8 mouse cellular contexts compared by ENCODE assay signal in genomic region chr1:133134881-133135280, GRCm38 (mm10). TPM values are rescaled to one million over a fixed set of nuclear protein-coding genes. Genes with fewer than 3 reads are reported as not detected.
A peak's percentile ranks its signal among the peaks of the same experiment; 100 is the strongest.
DNase-seq lines count a peak whose midpoint lies in the region; ATAC-seq lines count a peak whose summit lies in the region.

No protein-coding gene starts in this region.

- no peak for ATAC-seq in heart, embryonic 16.5 days (replicated peaks; ENCODE audit: extremely low read depth, insufficient read depth, low FRiP score)
- ATAC-seq in limb, embryonic 12.5 days (ENCODE audit: insufficient number of reproducible peaks, insufficient read depth, low FRiP score, low TSS enrichment, low read depth) = no peak
- no peak for ATAC-seq in neural tube, embryonic 15.5 days (ENCODE audit: low FRiP score)
- no peak for ATAC-seq in cerebellum, adult (ENCODE audit: insufficient number of reproducible peaks, low FRiP score, low TSS enrichment)

- H3K4me2 ChIP-seq in heart, embryonic 16.5 days (ENCODE audit: low read depth, low read length) = peak overlapping the region; percentile 97
- H3K4me2 ChIP-seq in limb, embryonic 12.5 days = peak overlapping the region; percentile 100
- H3K4me2 ChIP-seq in neural tube, embryonic 15.5 days = peak overlapping the region; percentile 98

- peaks cover 21% of the 10 kb centered on the region for H3K4me1 ChIP-seq in heart, embryonic 16.5 days (ENCODE audit: control insufficient read depth, insufficient read depth, low read length)
- peaks cover 43% of the 10 kb centered on the region for H3K4me1 ChIP-seq in limb, embryonic 12.5 days (replicated peaks)
- peaks cover 61% of the 10 kb centered on the region for H3K4me1 ChIP-seq in neural tube, embryonic 15.5 days

- H3K27me3 ChIP-seq in heart, embryonic 16.5 days (ENCODE audit: control insufficient read depth, insufficient read depth, low read length) = no peaks in the 10 kb centered on the region
- no peaks in the 10 kb centered on the region for H3K27me3 ChIP-seq in limb, embryonic 12.5 days
- no peaks in the 10 kb centered on the region for H3K27me3 ChIP-seq in neural tube, embryonic 15.5 days (replicated peaks)

- H3K9ac ChIP-seq in heart, embryonic 16.5 days (ENCODE audit: low read length) = peak overlapping the region; percentile 100
- no peak overlapping the region; the same call in 1 of the 2 replicates for H3K9ac ChIP-seq in limb, embryonic 12.5 days (replicated peaks)
- 0 out of 2 replicates have a peak overlapping the region, but pooled peaks have one; percentile 14 for H3K9ac ChIP-seq in neural tube, embryonic 15.5 days (replicated peaks)

- DNase-seq in gastrocnemius, postnatal 14 days = peak; percentile 15
- DNase-seq in gastrocnemius, postnatal 36 days = no peak
- peak; percentile 27 for DNase-seq in MN1 (ENCODE audit: low spot score)
- DNase-seq in frontal cortex, postnatal 25 days (ENCODE audit: low spot score in 2 of 2) = no peak

- 6% methylated on average over 4 of the region's 4 CpGs for WGBS in heart, embryonic 16.5 days
- whole genome bisulfite sequencing in limb, embryonic 12.5 days = 66% methylated on average over 4 of the region's 4 CpGs
- 52% methylated on average over 4 of the region's 4 CpGs for WGBS in neural tube, embryonic 15.5 days

- no peak overlapping the region for H3K27ac ChIP-seq in heart, embryonic 16.5 days (ENCODE audit: low read length)
- no peak overlapping the region for H3K27ac ChIP-seq in limb, embryonic 12.5 days
- H3K27ac ChIP-seq in neural tube, embryonic 15.5 days (replicated peaks) = no peak overlapping the region

- peaks cover 33% of the 10 kb centered on the region for H3K36me3 ChIP-seq in heart, embryonic 16.5 days (ENCODE audit: control insufficient read depth, insufficient read depth)
- peaks cover 45% of the 10 kb centered on the region for H3K36me3 ChIP-seq in limb, embryonic 12.5 days
- peaks cover 30% of the 10 kb centered on the region for H3K36me3 ChIP-seq in neural tube, embryonic 15.5 days

- H3K9me3 ChIP-seq in heart, embryonic 16.5 days (replicated peaks; ENCODE audit: control insufficient read depth, low read length) = no peaks in the 10 kb centered on the region
- no peaks in the 10 kb centered on the region for H3K9me3 ChIP-seq in limb, embryonic 12.5 days
- no peaks in the 10 kb centered on the region for H3K9me3 ChIP-seq in neural tube, embryonic 15.5 days (replicated peaks)

- intact Hi-C loops in gastrocnemius, postnatal 14 days (cut with DNase I; ENCODE audit: low total_unique reads) = no loop called here
- intact Hi-C loops in gastrocnemius, postnatal 36 days (cut with DNase I) = no loop called here

- H3K4me3 ChIP-seq in heart, embryonic 16.5 days (ENCODE audit: low read length) = peak overlapping the region; percentile 87
- H3K4me3 ChIP-seq in limb, embryonic 12.5 days (replicated peaks) = peak overlapping the region; percentile 95
- H3K4me3 ChIP-seq in neural tube, embryonic 15.5 days (replicated peaks) = peak overlapping the region; percentile 80

RNA-seq across cellular contexts. Expression of gene Ppp1r15b, which starts 3.9 kb away (rescaled TPM):
- 10 to 100 TPM; 22.1 to 24.6 TPM for total RNA-seq in gastrocnemius, postnatal 14 days (2021)
- total RNA-seq in gastrocnemius, postnatal 36 days (2021) = 10 to 100 TPM; 14.0 to 17.7 TPM
- polyA plus RNA-seq in heart, embryonic 16.5 days (2015; fragmentation: Nextera tagmentation; extraction: Ambion mirVana) = 22.3 and 25.1 TPM in 2 replicates
- polyA plus RNA-seq in limb, embryonic 12.5 days (2016; fragmentation: Nextera tagmentation; extraction: Ambion mirVana) = 41.9 and 46.9 TPM in 2 replicates
- 23.4 and 25.4 TPM in 2 replicates for polyA plus RNA-seq in neural tube, embryonic 15.5 days (2015; fragmentation: Nextera tagmentation; extraction: Ambion mirVana)

RNA-seq across cellular contexts. Expression of gene Plekha6, which starts 29.1 kb away (rescaled TPM):
- 10 to 100 TPM; 14.5 to 15.5 TPM for total RNA-seq in gastrocnemius, postnatal 14 days (2021)
- total RNA-seq in gastrocnemius, postnatal 36 days (2021) = 10 to 100 TPM in 1 of 2 experiments, 1 to 10 TPM in 1; 6.7 to 11.5 TPM
- 12.3 and 14.0 TPM in 2 replicates for polyA plus RNA-seq in heart, embryonic 16.5 days (2015; fragmentation: Nextera tagmentation; extraction: Ambion mirVana)
- 1.6 and 2.5 TPM in 2 replicates for polyA plus RNA-seq in limb, embryonic 12.5 days (2016; fragmentation: Nextera tagmentation; extraction: Ambion mirVana)
- 17.1 and 20.5 TPM in 2 replicates for polyA plus RNA-seq in neural tube, embryonic 15.5 days (2015; fragmentation: Nextera tagmentation; extraction: Ambion mirVana)

Comparison
In these comparisons a context has a peak if more than half of its experiments do, and no peak if none do; other contexts are left out.
1. DNase-seq: peak in gastrocnemius, postnatal 14 days (single experiment) and MN1 (single experiment); none in gastrocnemius, postnatal 36 days (0 of 2) and frontal cortex, postnatal 25 days (0 of 2).
2. Peak in every context shown above with its lines, with median percentiles within 50 percentile points of each other: H3K4me2 ChIP-seq and H3K4me3 ChIP-seq.